Mouse (Mus musculus): ENCODE results near the gene Ssbp3. TPM values are rescaled to one million over a fixed set of nuclear protein-coding genes. Genes with fewer than 3 reads are reported as not detected.

The Ssbp3 gene
- total RNA-seq, 2 experiments from 2014 or later, result 114 to 119 TPM

GRCm38 (mm10) chr4:106996305-106997076 is 86.0 kb downstream of the Ssbp3 start:
- intact Hi-C loops (cut with DNase I), result no loop called here
- DNase-seq (ENCODE audit: extremely low spot score in 1 of 2, low spot score in 2 of 2), result peak; percentile 38 to 72

DNA sequence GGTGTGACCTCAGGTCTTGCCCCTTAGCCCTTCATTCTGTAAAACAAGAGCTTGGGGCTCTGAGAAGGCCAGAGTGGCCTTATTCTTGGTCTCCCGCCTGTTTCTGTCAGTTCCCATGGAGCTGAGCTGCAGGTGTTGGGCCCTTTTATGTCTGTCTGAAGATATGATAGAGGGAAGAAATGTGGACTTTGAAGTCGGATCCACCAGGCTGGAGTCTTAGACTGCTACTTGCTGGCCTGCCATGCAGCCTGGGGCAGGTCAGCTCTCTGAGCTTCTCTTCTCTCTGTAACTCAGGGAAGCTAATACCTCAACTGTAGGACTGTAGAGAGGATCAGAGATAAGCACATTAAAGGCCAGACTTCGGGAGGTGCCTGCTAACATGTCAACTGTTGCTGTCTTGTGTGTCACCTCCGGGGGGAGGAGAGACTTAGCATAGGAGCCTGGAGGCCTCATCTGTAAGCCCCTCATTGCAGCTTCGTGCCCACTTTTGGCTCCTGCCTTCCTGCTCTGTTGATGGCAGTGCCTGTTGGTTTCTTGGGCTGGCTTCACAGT is 90.8 kb downstream of the Ssbp3 start:
- intact Hi-C loops (cut with DNase I), result no loop called here
- DNase-seq (ENCODE audit: extremely low spot score in 1 of 2, low spot score in 2 of 2), result no peak

GRCm38 (mm10) chr4:107001916-107002488 is 91.5 kb downstream of the Ssbp3 start:
- intact Hi-C loops (cut with DNase I), result no loop called here
- no peak for DNase-seq (ENCODE audit: extremely low spot score in 1 of 2, low spot score in 2 of 2)

- no peak for DNase-seq (ENCODE audit: extremely low spot score in 1 of 2, low spot score in 2 of 2)
- intact Hi-C loops (cut with DNase I), result no loop called here
Measured at GRCm38 (mm10) chr4:107002517-107003165, 92.1 kb downstream of the Ssbp3 start.

- no peak for DNase-seq (ENCODE audit: extremely low spot score in 1 of 2, low spot score in 2 of 2)
- intact Hi-C loops (cut with DNase I), result no loop called here
Measured at GRCm38 (mm10) chr4:107003199-107003598, 92.7 kb downstream of the Ssbp3 start.

GRCm38 (mm10) chr4:107003786-107004185 is 93.3 kb downstream of the Ssbp3 start:
- intact Hi-C loops (cut with DNase I), result no loop called here
- DNase-seq (ENCODE audit: extremely low spot score in 1 of 2, low spot score in 2 of 2), result no peak

GRCm38 (mm10) chr4:107004346-107004745 is 93.8 kb downstream of the Ssbp3 start:
- DNase-seq (ENCODE audit: extremely low spot score in 1 of 2, low spot score in 2 of 2), result no peak
- intact Hi-C loops (cut with DNase I), result no loop called here

DNA sequence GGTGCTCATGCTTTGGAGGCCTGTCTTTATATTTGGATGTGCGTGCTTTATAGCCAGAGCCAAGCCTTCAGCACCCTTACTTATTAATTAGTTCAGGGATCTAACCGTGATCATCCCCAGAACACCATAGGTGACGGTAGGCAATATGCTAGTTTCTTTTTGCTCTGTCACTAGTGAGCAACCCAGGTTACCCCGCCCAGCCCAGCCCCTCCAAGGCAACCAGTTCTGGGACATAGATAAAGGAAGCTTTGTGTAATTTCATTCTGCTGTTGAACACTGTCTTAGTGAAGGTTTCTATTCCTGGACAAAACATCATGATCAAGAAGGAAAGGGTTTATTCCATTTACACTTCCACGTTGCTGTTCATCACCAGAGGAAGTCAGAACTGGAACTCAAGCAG is 94.7 kb downstream of the Ssbp3 start:
- intact Hi-C loops (cut with DNase I), result no loop called here
- DNase-seq (ENCODE audit: extremely low spot score in 1 of 2, low spot score in 2 of 2), result no peak

GRCm38 (mm10) chr4:107006229-107006628 is 95.7 kb downstream of the Ssbp3 start:
- intact Hi-C loops (cut with DNase I), result no loop called here
- DNase-seq (ENCODE audit: extremely low spot score in 1 of 2, low spot score in 2 of 2), result no peak

GRCm38 (mm10) chr4:107006807-107007206 is 96.3 kb downstream of the Ssbp3 start:
- DNase-seq (ENCODE audit: extremely low spot score in 1 of 2, low spot score in 2 of 2), result no peak
- intact Hi-C loops (cut with DNase I), result no loop called here

DNA sequence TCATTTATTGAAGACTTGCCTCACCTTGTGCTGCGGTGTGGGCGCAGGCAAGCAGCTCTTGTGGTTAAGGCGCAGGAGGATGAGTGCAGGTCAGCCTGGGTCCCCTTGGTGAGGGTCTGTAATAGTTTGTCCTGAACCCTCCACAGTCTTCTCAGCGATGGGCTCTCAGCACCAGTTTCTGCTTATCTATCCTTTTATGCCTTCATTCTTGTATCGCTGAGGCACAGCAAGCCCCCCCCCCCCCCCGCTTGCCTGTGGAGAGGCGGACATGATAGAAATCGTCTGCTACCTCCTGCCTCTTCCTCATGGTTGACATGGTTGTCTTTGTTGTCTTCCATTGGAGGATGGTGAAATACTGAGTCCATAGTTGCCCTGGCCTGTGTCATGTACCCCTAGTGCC is 96.9 kb downstream of the Ssbp3 start:
- DNase-seq (ENCODE audit: extremely low spot score in 1 of 2, low spot score in 2 of 2), result no peak
- intact Hi-C loops (cut with DNase I), result no loop called here

DNA sequence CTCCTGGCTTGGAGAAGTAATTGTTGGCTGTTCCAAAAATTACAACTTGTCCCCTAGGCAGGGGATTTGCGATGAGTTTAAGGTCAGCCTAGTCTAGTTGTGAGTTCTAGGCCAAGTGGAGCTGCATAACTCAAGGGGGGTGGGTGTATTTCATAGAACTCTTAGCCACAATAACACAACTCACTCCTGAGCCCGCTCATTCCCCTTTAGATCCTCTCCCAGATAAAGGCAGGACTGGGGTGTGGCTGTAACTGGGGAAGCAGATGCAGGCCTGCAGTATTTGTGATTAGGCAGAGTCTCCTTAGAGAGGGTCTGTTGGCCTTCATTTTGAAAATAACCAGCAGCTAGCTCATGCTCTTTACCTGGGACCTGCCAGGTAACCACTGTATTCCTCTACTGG is 97.7 kb downstream of the Ssbp3 start:
- intact Hi-C loops (cut with DNase I), result no loop called here
- DNase-seq (ENCODE audit: extremely low spot score in 1 of 2, low spot score in 2 of 2), result no peak

GRCm38 (mm10) chr4:107009548-107009947 is 99.0 kb downstream of the Ssbp3 start:
- intact Hi-C loops (cut with DNase I), result no loop called here
- no peak for DNase-seq (ENCODE audit: extremely low spot score in 1 of 2, low spot score in 2 of 2)

- intact Hi-C loops (cut with DNase I), result no loop called here
Measured at GRCm38 (mm10) chr4:107011325-107012004, 101.0 kb downstream of the Ssbp3 start.

GRCm38 (mm10) chr4:107012005-107012478 is 101.5 kb downstream of the Ssbp3 start:
- DNase-seq (ENCODE audit: extremely low spot score in 1 of 2, low spot score in 2 of 2), result no peak
- intact Hi-C loops (cut with DNase I), result no loop called here

More at GRCm38 (mm10) chr4:107011325-107012004, 101.0 kb downstream of the Ssbp3 start:
- no peak for DNase-seq (ENCODE audit: extremely low spot score in 1 of 2, low spot score in 2 of 2)

- intact Hi-C loops (cut with DNase I), result no loop called here
- DNase-seq (ENCODE audit: extremely low spot score in 1 of 2, low spot score in 2 of 2), result no peak
Measured at GRCm38 (mm10) chr4:107012574-107012973, 102.1 kb downstream of the Ssbp3 start.

GRCm38 (mm10) chr4:107013119-107013816 is 102.8 kb downstream of the Ssbp3 start:
- no peak for DNase-seq (ENCODE audit: extremely low spot score in 1 of 2, low spot score in 2 of 2)
- intact Hi-C loops (cut with DNase I), result no loop called here

DNA sequence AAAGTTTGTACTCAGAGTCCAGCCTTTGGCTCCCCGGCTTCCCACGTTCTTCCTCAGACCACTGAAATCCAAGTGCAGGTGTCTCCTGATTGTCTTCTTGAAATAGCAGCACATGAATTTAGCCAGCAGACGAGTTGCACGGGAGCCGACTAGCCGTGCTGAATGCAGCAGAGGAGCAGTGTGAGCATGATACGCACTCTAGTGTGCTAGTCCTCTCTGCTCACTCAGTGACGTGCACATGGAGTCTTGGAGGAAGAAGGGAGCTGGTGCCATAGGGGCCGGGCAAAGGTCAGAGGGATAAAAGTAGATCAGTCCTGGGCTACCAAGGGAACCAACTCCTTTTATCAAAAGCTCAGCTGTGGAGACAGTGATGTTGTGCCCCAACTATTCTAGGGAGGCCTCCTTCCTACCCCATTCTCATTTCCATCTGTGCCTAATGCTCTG is 103.3 kb downstream of the Ssbp3 start:
- DNase-seq (ENCODE audit: extremely low spot score in 1 of 2, low spot score in 2 of 2), result no peak
- intact Hi-C loops (cut with DNase I), result no loop called here

All from left cerebral cortex, postnatal 10 days (tissue).